Mouse (Mus musculus) cerebellum, adult 11-12 months (tissue): ENCODE measurements around the gene Fam78a.

Source experiments
- DNase-seq: peaks from one replicate; pipeline ENCODE4 v3.0.0; 2022

The Fam78a gene

GRCm38 (mm10) chr2:32037279-32037858, 47.3 kb downstream of the Fam78a start:
- no peak for DNase-seq

GRCm38 (mm10) chr2:32034206-32034605, 50.5 kb downstream of the Fam78a start:
- DNase-seq: no peak

GRCm38 (mm10) chr2:32033436-32033835, 51.2 kb downstream of the Fam78a start:
- DNase-seq: peak; percentile 26

- DNase-seq: peak; percentile 58
Observed at GRCm38 (mm10) chr2:32029636-32030035, 55.0 kb downstream of the Fam78a start.

- DNase-seq: no peak
Observed at GRCm38 (mm10) chr2:32024372-32024771, 60.3 kb downstream of the Fam78a start.

- no peak for DNase-seq
Observed at GRCm38 (mm10) chr2:32020229-32020628, 64.4 kb downstream of the Fam78a start.

GRCm38 (mm10) chr2:32019704-32020103, 65.0 kb downstream of the Fam78a start:
- no peak for DNase-seq

- no peak for DNase-seq
Observed at GRCm38 (mm10) chr2:32008716-32009115, 75.9 kb downstream of the Fam78a start.

- DNase-seq: no peak
Observed at GRCm38 (mm10) chr2:32008311-32008710, 76.3 kb downstream of the Fam78a start.
